Mouse (Mus musculus) bone marrow, adult 2 months (tissue): ENCODE measurements around the gene Slc32a1.

ENCODE experiments used
- CTCF ChIP-seq: fragments of 200-500 bp; IDR thresholded peaks from 2 replicates; pipeline ENCODE4 v1.5.1; 2011; ENCODE audit warnings: low read length, control low read depth; ENCODE audit not compliant: control insufficient read depth, insufficient read depth
- POLR2A ChIP-seq: fragments of 200-500 bp; IDR thresholded peaks from 2 replicates; pipeline ENCODE4 v1.6.1; 2011; ENCODE audit warnings: low read depth, mild to moderate bottlenecking, control low read depth, low read length, borderline replicate concordance; ENCODE audit not compliant: control insufficient read depth

- peak; percentile 30; the same call in 1 of the 2 replicates for TF ChIP-seq POLR2A
- peak; percentile 67 for TF ChIP-seq CTCF
These were observed 3.2 kb downstream of the Slc32a1 start for GRCm38 (mm10) chr2:158613541-158614417.
